Comparison of ENCODE assay signal across 8 mouse cellular contexts in the genomic region with DNA sequence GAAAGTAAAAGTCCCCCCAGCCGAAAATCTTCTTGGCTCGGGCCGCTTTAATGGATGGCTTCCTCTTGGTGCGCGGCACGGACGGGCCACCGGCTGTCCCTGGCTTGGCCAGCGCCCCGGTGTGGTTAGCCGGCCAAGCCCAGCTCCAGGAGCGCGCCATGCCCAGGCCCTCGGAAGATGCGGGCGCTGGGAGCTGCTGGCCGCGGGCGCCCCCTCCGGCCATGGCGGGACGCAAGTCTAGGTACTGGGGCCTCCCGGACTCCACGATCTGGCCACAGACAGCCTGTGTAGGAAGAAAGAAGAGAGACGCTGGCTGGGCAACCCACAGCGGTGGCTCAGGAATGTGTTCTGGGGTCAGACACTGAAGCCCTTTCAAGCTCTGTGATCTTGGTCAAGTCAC. TPM values are rescaled to one million over a fixed set of nuclear protein-coding genes. Genes with fewer than 3 reads are reported as not detected.
DNase-seq lines count a peak whose midpoint lies in the region.

No protein-coding gene starts in this region.

- H3K27ac ChIP-seq in embryonic facial prominence, embryonic 10.5 days (replicated peaks): no peak overlapping the region
- H3K27ac ChIP-seq in midbrain, embryonic 10.5 days (replicated peaks): peak overlapping the region; percentile 61

- H3K4me1 ChIP-seq in embryonic facial prominence, embryonic 10.5 days: peaks cover 76% of the 10 kb centered on the region
- H3K4me1 ChIP-seq in midbrain, embryonic 10.5 days: peaks cover 79% of the 10 kb centered on the region

- no peaks in the 10 kb centered on the region for H3K36me3 ChIP-seq in embryonic facial prominence, embryonic 10.5 days (replicated peaks)
- no peaks in the 10 kb centered on the region for H3K36me3 ChIP-seq in midbrain, embryonic 10.5 days

- DNase-seq in A20 (ENCODE audit: low read depth, low spot score): peak; percentile 63
- DNase-seq in NIH3T3 (ENCODE audit: low read depth): peak; percentile 30
- DNase-seq in embryonic facial prominence, embryonic 10.5 days (ENCODE audit: low spot score): peak; percentile 82
- DNase-seq in heart, postnatal 36 days: peak; percentile 50 to 61
- peak; percentile 79 to 86 for DNase-seq in kidney, postnatal 4 days
- peak; percentile 80 for DNase-seq in midbrain, embryonic 10.5 days (ENCODE audit: low spot score)
- no peak for DNase-seq in yolk sac, embryonic 10.5 days (ENCODE audit: low spot score)
- DNase-seq in thymus, postnatal 10 days (ENCODE audit: low spot score in 2 of 2): no peak

- no peaks in the 10 kb centered on the region for H3K9me3 ChIP-seq in embryonic facial prominence, embryonic 10.5 days
- no peaks in the 10 kb centered on the region for H3K9me3 ChIP-seq in midbrain, embryonic 10.5 days (replicated peaks)

- intact Hi-C loops in heart, postnatal 36 days (cut with DNase I): no loop called here

- peaks cover 92% of the 10 kb centered on the region for H3K27me3 ChIP-seq in embryonic facial prominence, embryonic 10.5 days (replicated peaks; ENCODE audit: low read depth, poor library complexity, severe bottlenecking)
- peaks cover 91% of the 10 kb centered on the region for H3K27me3 ChIP-seq in midbrain, embryonic 10.5 days (ENCODE audit: low read depth, poor library complexity, severe bottlenecking)

- H3K4me3 ChIP-seq in embryonic facial prominence, embryonic 10.5 days: peak overlapping the region; percentile 42
- peak overlapping the region; percentile 44 for H3K4me3 ChIP-seq in midbrain, embryonic 10.5 days

- 0% methylated on average over 26 of the region's 26 CpGs for WGBS in embryonic facial prominence, embryonic 10.5 days
- under 1% methylated on average over 26 of the region's 26 CpGs for WGBS in midbrain, embryonic 10.5 days

RNA-seq across cellular contexts. Expression of a gene that starts 4.4 kb away (rescaled TPM):
- 110 and 129 TPM in 2 replicates for polyA plus RNA-seq in embryonic facial prominence, embryonic 10.5 days (2016; fragmentation: Nextera tagmentation; extraction: Ambion mirVana)
- 10 to 100 TPM; 43.8 to 44.3 TPM for total RNA-seq in heart, postnatal 36 days (2021)
- polyA plus RNA-seq in midbrain, embryonic 10.5 days (2016; fragmentation: Nextera tagmentation; extraction: Ambion mirVana): 107 and 121 TPM in 2 replicates

RNA-seq across cellular contexts. Expression of a gene that starts 7.7 kb away (rescaled TPM):
- 5.2 and 9.7 TPM in 2 replicates for polyA plus RNA-seq in embryonic facial prominence, embryonic 10.5 days (2016; fragmentation: Nextera tagmentation; extraction: Ambion mirVana)
- total RNA-seq in heart, postnatal 36 days (2021): under 1 TPM; 0.28 to 0.41 TPM
- 19.4 and 27.2 TPM in 2 replicates for polyA plus RNA-seq in midbrain, embryonic 10.5 days (2016; fragmentation: Nextera tagmentation; extraction: Ambion mirVana)

RNA-seq across cellular contexts. Expression of a gene that starts 11.9 kb away (rescaled TPM):
- 2.2 and 4.5 TPM in 2 replicates for polyA plus RNA-seq in embryonic facial prominence, embryonic 10.5 days (2016; fragmentation: Nextera tagmentation; extraction: Ambion mirVana)
- 10 to 100 TPM; 26.0 to 27.6 TPM for total RNA-seq in heart, postnatal 36 days (2021)
- polyA plus RNA-seq in midbrain, embryonic 10.5 days (2016; fragmentation: Nextera tagmentation; extraction: Ambion mirVana): 5.2 and 5.8 TPM in 2 replicates

RNA-seq across cellular contexts. Expression of a gene that starts 25.2 kb away (rescaled TPM):
- polyA plus RNA-seq in embryonic facial prominence, embryonic 10.5 days (2016; fragmentation: Nextera tagmentation; extraction: Ambion mirVana): 0.57 and 0.58 TPM in 2 replicates
- under 1 TPM; 0.51 to 0.64 TPM for total RNA-seq in heart, postnatal 36 days (2021)
- polyA plus RNA-seq in midbrain, embryonic 10.5 days (2016; fragmentation: Nextera tagmentation; extraction: Ambion mirVana): 0.52 and 0.62 TPM in 2 replicates

Comparison
In these comparisons a context has a peak if more than half of its experiments do, and no peak if none do; other contexts are left out.
1. DNase-seq: peak in A20 (single experiment), NIH3T3 (single experiment), embryonic facial prominence, embryonic 10.5 days (single experiment), heart, postnatal 36 days (2 of 2), kidney, postnatal 4 days (2 of 2) and midbrain, embryonic 10.5 days (single experiment); none in yolk sac, embryonic 10.5 days (single experiment) and thymus, postnatal 10 days (0 of 2).